ENCODE assay signal across 8 mouse cellular contexts in genomic region chr10:94408356-94409146, GRCm38 (mm10).
DNase-seq lines count a peak whose midpoint lies in the region; ATAC-seq lines count a peak whose summit lies in the region.

No protein-coding gene starts in this region.

- H3K27me3 ChIP-seq in hindbrain, embryonic 15.5 days, result no peaks in the 10 kb centered on the region

- 0 out of 2 replicates have a peak overlapping the region, but pooled peaks have one; percentile 34 for H3K27ac ChIP-seq in hindbrain, embryonic 15.5 days (replicated peaks)

- peaks cover 10% of the 10 kb centered on the region for H3K4me1 ChIP-seq in hindbrain, embryonic 15.5 days (replicated peaks)

- peak; percentile 77 for ATAC-seq in hindbrain, embryonic 15.5 days (ENCODE audit: low FRiP score, low read depth)

- peak; percentile 60 for DNase-seq in WW6 (ENCODE audit: low read depth, low spot score)
- DNase-seq in cerebellum, postnatal 25 days, result peak; percentile 81 to 86
- peak; percentile 77 to 90 for DNase-seq in frontal cortex, postnatal 36 days (ENCODE audit: low spot score in 2 of 2)
- DNase-seq in layer of hippocampus, postnatal 36 days, result peak; percentile 70 to 81
- DNase-seq in lung, postnatal 25 days (ENCODE audit: low spot score), result peak; percentile 87
- peak; percentile 92 for DNase-seq in retina, embryonic 14.5 days (ENCODE audit: low spot score)
- DNase-seq in thymus, postnatal 36 days, result peak; percentile 65 to 68

- no peaks in the 10 kb centered on the region for H3K36me3 ChIP-seq in hindbrain, embryonic 15.5 days

- H3K9me3 ChIP-seq in hindbrain, embryonic 15.5 days, result no peaks in the 10 kb centered on the region

- WGBS in hindbrain, embryonic 15.5 days, result 24% methylated on average over 22 of the region's 22 CpGs

- peak overlapping the region; percentile 39 for H3K9ac ChIP-seq in hindbrain, embryonic 15.5 days

- peak overlapping the region; percentile 53 for H3K4me2 ChIP-seq in hindbrain, embryonic 15.5 days

- H3K4me3 ChIP-seq in hindbrain, embryonic 15.5 days, result peak overlapping the region; percentile 32

Comparison
In these comparisons a context has a peak if more than half of its experiments do, and no peak if none do; other contexts are left out.
1. Peak in every context shown above with its lines: DNase-seq, ATAC-seq, H3K4me3 ChIP-seq and H3K27ac ChIP-seq.